Mouse (Mus musculus) lung, adult 2 months (tissue): Measurements from ENCODE around the gene Gnl2. TPM values are rescaled to one million over a fixed set of nuclear protein-coding genes. Genes with fewer than 3 reads are reported as not detected.

Experiments
- DNase-seq: peaks from one replicate; pipeline ENCODE4 v3.0.0; 2022
- H3K4me1 ChIP-seq: fragments of 200-500 bp; 2 replicates; pipeline ENCODE4 v1.6.1; 2011; ENCODE audit warnings: low read length; ENCODE audit not compliant: control insufficient read depth, insufficient read depth
- H3K4me3 ChIP-seq: fragments of 200-500 bp; replicated peaks from 2 replicates; pipeline ENCODE3; 2011; ENCODE audit warnings: low read depth, mild to moderate bottlenecking, control low read depth, low read length; ENCODE audit errors: extremely low read depth
- CTCF ChIP-seq: fragments of 200-500 bp; IDR thresholded peaks from 2 replicates; pipeline ENCODE4 v1.5.1; 2011; ENCODE audit warnings: mild to moderate bottlenecking, low read length, control low read depth; ENCODE audit not compliant: insufficient read depth
- POLR2A ChIP-seq: fragments of 200-500 bp; IDR thresholded peaks from 2 replicates; pipeline ENCODE4 v1.6.1; 2011; ENCODE audit warnings: low read depth, mild to moderate bottlenecking, control low read depth, low read length, borderline replicate concordance; ENCODE audit errors: extremely low read depth
- WGBS: fragments of 180-500 bp; shearing (Covaris S2); methylation state at CpG from one replicate; pipeline ENCODE4 v1.1.7; 2018; 5-methylcytosine and 5-hydroxymethylcytosine counted together
- polyA plus RNA-seq: library from polyadenylated mRNA; depleted of rRNA; stranded (reverse); fragments of >200 nt; gene quantifications from 2 replicates; pipeline ENCODE4 v1.2.3, GENCODE M21; 2012

Gnl2 gene
- polyA plus RNA-seq, 1 experiment, result 21.5 TPM

GRCm38 (mm10) chr4:124999548-124999947 is 16.8 kb upstream of the Gnl2 start:
- no peaks in the 10 kb centered on the region for H3K4me1 ChIP-seq
- TF ChIP-seq CTCF (no peak), POLR2A (no peak)
- 74% methylated on average over 3 of the region's 3 CpGs for WGBS
- DNase-seq, result no peak
- H3K4me3 ChIP-seq, result no peak overlapping the region

GRCm38 (mm10) chr4:125002978-125003377 is 13.4 kb upstream of the Gnl2 start:
- no peaks in the 10 kb centered on the region for H3K4me1 ChIP-seq
- H3K4me3 ChIP-seq, result no peak overlapping the region
- WGBS, result 41% methylated on average over 8 of the region's 8 CpGs
- DNase-seq, result no peak
- TF ChIP-seq POLR2A (no peak), CTCF (no peak)

GRCm38 (mm10) chr4:125004886-125005285 is 11.5 kb upstream of the Gnl2 start:
- 46% methylated on average over 12 of the region's 12 CpGs for WGBS
- Histone ChIP-seq H3K4me3 (no peak overlapping the region), H3K4me1 (no peaks in the 10 kb centered on the region)
- TF ChIP-seq POLR2A, result no peak
- no peak for TF ChIP-seq CTCF
- no peak for DNase-seq

GRCm38 (mm10) chr4:125007460-125007859 is 8.9 kb upstream of the Gnl2 start:
- Histone ChIP-seq H3K4me1 (no peaks in the 10 kb centered on the region), H3K4me3 (no peak overlapping the region)
- no peak for DNase-seq
- 51% methylated on average over 15 of the region's 15 CpGs for WGBS
- no peak for TF ChIP-seq CTCF

- TF ChIP-seq CTCF, result no peak
- TF ChIP-seq POLR2A, result no peak
- Histone ChIP-seq H3K4me3 (no peak overlapping the region), H3K4me1 (no peaks in the 10 kb centered on the region)
- WGBS, result 41% methylated on average over 6 of the region's 6 CpGs
- DNase-seq, result no peak
Measured at GRCm38 (mm10) chr4:125008220-125008619, 8.2 kb upstream of the Gnl2 start.

GRCm38 (mm10) chr4:125008712-125009111 is 7.7 kb upstream of the Gnl2 start:
- Histone ChIP-seq H3K4me1 (no peaks in the 10 kb centered on the region), H3K4me3 (no peak overlapping the region)
- TF ChIP-seq CTCF, result no peak
- TF ChIP-seq POLR2A, result no peak
- no peak for DNase-seq
- 61% methylated on average over 8 of the region's 8 CpGs for WGBS

- no peak for TF ChIP-seq POLR2A
- no peak for TF ChIP-seq CTCF
- WGBS, result 53% methylated on average over 11 of the region's 11 CpGs
- peaks cover 5% of the 10 kb centered on the region; the same call in 1 of the 2 replicates for H3K4me1 ChIP-seq
- DNase-seq, result peak; percentile 33
- H3K4me3 ChIP-seq, result no peak overlapping the region
Measured at GRCm38 (mm10) chr4:125017431-125017830, 1.0 kb downstream of the Gnl2 start.

- Histone ChIP-seq H3K4me1 (peaks cover 5% of the 10 kb centered on the region; the same call in 1 of the 2 replicates), H3K4me3 (no peak overlapping the region)
- TF ChIP-seq POLR2A (no peak), CTCF (peak; percentile 24; the same call in 1 of the 2 replicates)
- WGBS, result 28% methylated on average over 11 of the region's 11 CpGs
- no peak for DNase-seq
Measured at GRCm38 (mm10) chr4:125020780-125021538, 4.6 kb downstream of the Gnl2 start.

- peak; percentile 93 for DNase-seq
- Histone ChIP-seq H3K4me3 (peak overlapping the region; percentile 75), H3K4me1 (peaks cover 4% of the 10 kb centered on the region; the same call in 1 of the 2 replicates)
- WGBS, result under 1% methylated on average over 50 of the region's 50 CpGs
- TF ChIP-seq CTCF (no peak), POLR2A (peak; percentile 93; the same call in 1 of the 2 replicates)
Measured at GRCm38 (mm10) chr4:125029891-125030614, 13.7 kb downstream of the Gnl2 start.
